Mouse (Mus musculus): ENCODE data around the gene Tapbp. TPM values are rescaled to one million over a fixed set of nuclear protein-coding genes. Genes with fewer than 3 reads are reported as not detected.

Tapbp gene
- 473 and 728 TPM in 2 replicates for polyA plus RNA-seq (2012; ENCODE audit: low replicate concordance)

GRCm38 (mm10) chr17:33915671-33916250 lies at the start of gene Tapbp, which contains the start of gene Zbtb22:
TSS of gene Tapbp (plus strand) at chr17:33915899.
TSS of gene Zbtb22 (plus strand) at chr17:33915904.

GRCm38 (mm10) chr17:33873537-33873936 lies 42.2 kb upstream of the Tapbp start, which contains the start of gene Gm7029:
TSS of gene Gm7029 (plus strand) at chr17:33873837.

GRCm38 (mm10) chr17:33890533-33891059 lies 25.1 kb upstream of the Tapbp start, which contains the start of gene Kifc1:
TSS of gene Kifc1 (minus strand) at chr17:33890661.

GRCm38 (mm10) chr17:33904835-33905234 lies 10.9 kb upstream of the Tapbp start, which contains the start of gene Platr17:
TSS of gene Platr17 (plus strand) at chr17:33905135.

GRCm38 (mm10) chr17:33909077-33909868 lies 6.4 kb upstream of the Tapbp start, which contains the start of gene Daxx:
TSS of gene Daxx (plus strand) at chr17:33909414.

GRCm38 (mm10) chr17:33929371-33930279 lies 13.9 kb downstream of the Tapbp start, which contains the start of gene Rgl2:
TSS of gene Rgl2 (plus strand) at chr17:33929543.

GRCm38 (mm10) chr17:33940206-33940805 lies 24.6 kb downstream of the Tapbp start, which contains the start of the genes Pfdn6 and Wdr46:
TSS of gene Pfdn6 (minus strand) at chr17:33940343.
TSS of gene Wdr46 (plus strand) at chr17:33940660.

GRCm38 (mm10) chr17:33951021-33951946 lies 35.6 kb downstream of the Tapbp start, which contains the start of gene B3galt4:
TSS of gene B3galt4 (minus strand) at chr17:33951488.

GRCm38 (mm10) chr17:33955555-33956214 lies 40.0 kb downstream of the Tapbp start, which contains the start of the genes Vps52 and Rps18:
TSS of gene Vps52 (plus strand) at chr17:33955812.
TSS of gene Rps18 (minus strand) at chr17:33956001.

Other genes with a start within 250 kb of the Tapbp start
- 235 and 638 TPM in 2 replicates for gene Hnrnpm, start 229.0 kb upstream of the Tapbp start, polyA plus RNA-seq (2012; ENCODE audit: low replicate concordance)
- gene March2, start 197.2 kb upstream of the Tapbp start, polyA plus RNA-seq (2012; ENCODE audit: low replicate concordance) = 32.8 and 113 TPM in 2 replicates
- gene Rab11b, start 155.4 kb upstream of the Tapbp start, polyA plus RNA-seq (2012; ENCODE audit: low replicate concordance) = 96.5 and 233 TPM in 2 replicates
- gene Angptl4, start 134.1 kb upstream of the Tapbp start, polyA plus RNA-seq (2012; ENCODE audit: low replicate concordance) = 3.9 and 15.1 TPM in 2 replicates
- 2.1 and 3.0 TPM in 2 replicates for gene Kank3, start 105.4 kb upstream of the Tapbp start, polyA plus RNA-seq (2012; ENCODE audit: low replicate concordance)
- 128 and 1,150 TPM in 2 replicates for gene Rps28, start 91.3 kb upstream of the Tapbp start, polyA plus RNA-seq (2012; ENCODE audit: low replicate concordance)
- gene Ndufa7, start 91.3 kb upstream of the Tapbp start, polyA plus RNA-seq (2012; ENCODE audit: low replicate concordance) = 623 and 660 TPM in 2 replicates
- 29.9 and 33.2 TPM in 2 replicates for gene Cd320, start 72.8 kb upstream of the Tapbp start, polyA plus RNA-seq (2012; ENCODE audit: low replicate concordance)
- not detected in 2 replicates for gene Gm7029, start 42.1 kb upstream of the Tapbp start, polyA plus RNA-seq (2012; ENCODE audit: low replicate concordance)
- gene Kifc1, start 25.2 kb upstream of the Tapbp start, polyA plus RNA-seq (2012; ENCODE audit: low replicate concordance) = 74.4 and 87.4 TPM in 2 replicates
- gene Platr17, start 10.8 kb upstream of the Tapbp start, polyA plus RNA-seq (2012; ENCODE audit: low replicate concordance) = not detected in 2 replicates
- 28.6 and 32.1 TPM in 2 replicates for gene Daxx, start 6.5 kb upstream of the Tapbp start, polyA plus RNA-seq (2012; ENCODE audit: low replicate concordance)
- gene Zbtb22, start within 50 bp of the Tapbp start, polyA plus RNA-seq (2012; ENCODE audit: low replicate concordance) = 60.2 and 119 TPM in 2 replicates
- gene Rgl2, start 13.6 kb downstream of the Tapbp start, polyA plus RNA-seq (2012; ENCODE audit: low replicate concordance) = 141 and 230 TPM in 2 replicates
- gene Pfdn6, start 24.4 kb downstream of the Tapbp start, polyA plus RNA-seq (2012; ENCODE audit: low replicate concordance) = 74.5 and 89.8 TPM in 2 replicates
- 94.9 and 266 TPM in 2 replicates for gene Wdr46, start 24.8 kb downstream of the Tapbp start, polyA plus RNA-seq (2012; ENCODE audit: low replicate concordance)
- gene B3galt4, start 35.6 kb downstream of the Tapbp start, polyA plus RNA-seq (2012; ENCODE audit: low replicate concordance) = 16.7 and 18.6 TPM in 2 replicates
- gene Vps52, start 39.9 kb downstream of the Tapbp start, polyA plus RNA-seq (2012; ENCODE audit: low replicate concordance) = 51.6 and 65.2 TPM in 2 replicates
- gene Rps18, start 40.1 kb downstream of the Tapbp start, polyA plus RNA-seq (2012; ENCODE audit: low replicate concordance) = 29.1 and 64.5 TPM in 2 replicates
- 253 and 752 TPM in 2 replicates for gene H2-K1, start 84.4 kb downstream of the Tapbp start, polyA plus RNA-seq (2012; ENCODE audit: low replicate concordance)
- 42.1 and 63.7 TPM in 2 replicates for gene Ring1, start 108.8 kb downstream of the Tapbp start, polyA plus RNA-seq (2012; ENCODE audit: low replicate concordance)
- gene H2-Ke6, start 112.2 kb downstream of the Tapbp start, polyA plus RNA-seq (2012; ENCODE audit: low replicate concordance) = 50.7 and 105 TPM in 2 replicates
- 36.5 and 105 TPM in 2 replicates for gene Slc39a7, start 115.8 kb downstream of the Tapbp start, polyA plus RNA-seq (2012; ENCODE audit: low replicate concordance)
- gene Rxrb, start 115.9 kb downstream of the Tapbp start, polyA plus RNA-seq (2012; ENCODE audit: low replicate concordance) = 269 and 299 TPM in 2 replicates
- gene Col11a2, start 123.5 kb downstream of the Tapbp start, polyA plus RNA-seq (2012; ENCODE audit: low replicate concordance) = 8.5 and 40.3 TPM in 2 replicates
- 9.6 and 71.7 TPM in 2 replicates for gene H2-Oa, start 176.4 kb downstream of the Tapbp start, polyA plus RNA-seq (2012; ENCODE audit: low replicate concordance)
- gene H2-DMa, start 203.6 kb downstream of the Tapbp start, polyA plus RNA-seq (2012; ENCODE audit: low replicate concordance) = 29.6 and 120 TPM in 2 replicates
- 446 and 549 TPM in 2 replicates for gene Brd2, start 206.7 kb downstream of the Tapbp start, polyA plus RNA-seq (2012; ENCODE audit: low replicate concordance)
- gene H2-DMb2, start 227.4 kb downstream of the Tapbp start, polyA plus RNA-seq (2012; ENCODE audit: low replicate concordance) = 73.6 and 78.6 TPM in 2 replicates
- 2.3 and 4.0 TPM in 2 replicates for gene H2-DMb1, start 237.2 kb downstream of the Tapbp start, polyA plus RNA-seq (2012; ENCODE audit: low replicate concordance)